Mouse (Mus musculus) cerebellum, postnatal 4 days (tissue): ENCODE measurements around the gene Glis3.

Experiments used
- DNase-seq, 2 experiments: peaks; one replicate each; pipeline ENCODE4 v3.0.0; 2022; ENCODE audit warnings: low spot score in 2 of 2, mixed read lengths in 1 of 2

Gene Glis3

DNA sequence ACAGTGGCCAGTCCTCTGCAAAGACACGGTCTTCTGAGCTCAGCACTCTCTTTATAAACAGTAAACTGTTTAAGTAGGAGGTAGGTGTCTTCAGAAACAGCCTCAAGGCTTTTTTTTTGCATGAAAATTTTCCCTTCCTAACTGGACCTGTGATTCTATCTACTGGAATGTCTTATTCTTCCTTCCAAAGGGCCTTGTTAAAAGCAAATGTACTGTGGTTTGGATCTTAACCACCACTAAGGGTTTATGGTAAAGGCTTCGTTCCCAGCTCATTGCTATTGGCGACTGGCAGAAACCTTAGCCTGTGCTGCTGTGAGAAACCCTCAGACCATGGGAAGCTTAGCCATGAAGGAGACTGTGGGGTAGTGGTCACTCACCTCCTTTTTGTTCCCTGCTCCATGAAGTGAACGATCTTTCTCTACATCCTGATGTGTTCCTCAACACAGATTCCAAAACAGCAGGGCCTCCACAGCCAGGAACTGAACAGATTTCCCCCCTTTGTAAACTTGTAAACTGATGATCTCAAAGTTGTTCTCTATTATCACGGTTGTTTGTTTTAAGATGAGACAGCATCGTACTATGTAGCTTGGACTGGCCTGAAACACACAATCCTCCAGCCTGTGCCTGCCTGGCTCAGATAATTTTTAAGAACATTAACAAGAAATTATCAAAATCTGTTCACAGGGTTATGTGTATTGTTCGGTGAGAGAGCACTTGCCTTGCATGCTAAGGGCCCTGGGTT is 88.0 kb downstream of the Glis3 start:
- DNase-seq: no peak

DNA sequence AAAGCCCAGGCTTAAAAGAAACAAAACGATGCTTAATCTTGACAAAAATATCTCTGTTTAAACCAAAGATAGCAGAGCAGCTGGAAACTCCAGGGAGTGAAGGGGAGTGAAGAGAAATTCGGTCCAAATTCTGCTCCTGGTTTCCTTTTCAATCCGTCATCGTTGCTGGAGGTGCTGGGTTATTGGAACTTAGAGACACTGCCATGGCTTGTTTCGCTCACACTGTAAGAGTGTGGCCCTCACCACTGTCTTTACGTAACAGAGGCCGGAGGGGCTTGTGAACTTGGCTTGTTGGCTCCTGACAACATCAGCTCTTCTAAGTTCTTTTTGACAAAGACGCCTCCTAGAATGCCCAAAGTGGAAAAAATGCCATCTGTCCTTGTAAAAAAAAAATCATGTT is 99.4 kb downstream of the Glis3 start:
- DNase-seq: no peak

DNA sequence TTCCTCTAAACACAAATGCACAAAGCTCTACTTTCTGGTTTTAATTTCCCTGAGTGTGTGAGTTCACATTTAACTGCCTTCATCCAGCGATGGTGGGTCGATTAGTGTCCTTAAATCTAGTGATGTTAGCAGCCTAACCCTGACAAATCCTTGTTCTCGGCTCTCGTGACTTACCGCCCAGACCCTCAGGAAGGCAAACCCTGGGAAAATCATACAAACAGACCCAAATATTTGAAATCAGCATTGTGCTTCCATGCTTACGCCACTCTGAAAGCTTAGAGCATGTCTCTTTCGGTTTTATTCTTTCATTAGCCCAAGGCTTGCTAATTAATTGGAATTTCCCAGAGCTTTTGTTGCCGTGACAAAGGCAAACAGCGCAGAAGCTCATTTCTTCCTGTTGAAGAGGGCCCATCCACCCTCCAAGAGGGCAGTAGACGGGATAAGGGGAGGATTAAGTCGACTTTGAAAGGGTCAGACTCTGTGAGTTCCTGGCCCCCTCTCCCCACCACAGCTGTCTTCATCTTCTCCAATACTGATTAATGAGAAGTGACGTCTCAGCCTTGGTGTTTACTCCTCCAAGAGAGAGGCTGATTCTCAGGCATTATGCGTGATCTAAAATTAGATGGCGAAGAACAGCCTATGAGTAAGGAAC is 100.0 kb downstream of the Glis3 start:
- DNase-seq: no peak

DNA sequence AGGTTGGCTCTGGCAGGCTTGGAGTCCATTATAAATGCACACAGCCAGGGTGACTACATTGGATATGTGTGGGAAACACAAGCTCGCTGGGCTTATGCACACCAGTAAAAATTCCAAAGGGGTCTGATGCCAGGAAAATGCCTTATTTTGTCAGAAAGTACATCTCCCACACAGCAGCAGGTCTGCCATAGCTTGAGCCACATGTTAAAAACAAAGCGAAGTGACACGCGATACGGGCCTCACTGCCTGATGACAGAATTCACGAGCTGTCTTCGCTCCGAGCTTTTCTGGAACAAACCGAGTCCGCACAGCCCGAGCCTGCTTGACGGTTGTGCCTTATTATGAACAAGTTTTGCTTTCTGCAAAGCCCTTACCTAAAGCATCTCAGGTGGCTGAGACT is 102.9 kb downstream of the Glis3 start:
- DNase-seq: no peak

DNA sequence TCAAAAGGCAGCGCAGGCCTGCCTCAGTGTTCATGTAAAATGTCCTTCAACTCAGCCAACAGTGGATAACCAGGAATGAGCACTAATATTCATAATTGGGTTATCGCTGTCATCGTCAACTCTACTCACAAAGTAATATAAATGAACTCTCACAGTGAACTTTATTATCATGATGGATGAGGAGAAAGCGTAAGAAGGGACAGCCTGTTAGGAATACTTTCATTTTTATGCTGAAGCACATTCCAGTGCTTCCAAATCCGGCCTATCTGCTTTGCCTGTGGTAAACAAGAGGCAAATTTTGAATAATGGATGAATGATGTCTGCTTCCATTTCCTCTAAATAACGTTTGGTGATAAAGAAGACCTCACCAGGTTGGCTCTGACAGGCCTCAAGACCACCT is 103.3 kb downstream of the Glis3 start:
- no peak for DNase-seq

DNA sequence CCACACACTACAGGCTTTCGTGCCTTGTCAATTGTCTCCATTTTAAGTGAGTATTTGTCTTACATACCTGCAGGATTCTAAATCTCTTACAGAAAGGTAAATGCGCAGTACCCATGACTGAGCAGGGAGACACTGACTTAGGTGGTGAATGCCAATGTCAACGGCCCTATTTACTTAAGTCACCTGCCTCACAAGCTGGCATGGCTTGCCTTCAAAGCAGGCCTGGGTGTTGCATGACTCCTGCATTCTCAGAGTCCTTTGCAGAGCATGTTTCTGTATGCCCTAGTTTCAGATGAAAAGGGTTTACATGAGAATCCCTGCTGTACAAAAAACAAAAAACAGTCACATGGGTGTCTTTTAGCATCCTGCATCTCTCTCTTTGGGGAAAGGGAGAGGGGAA is 106.2 kb downstream of the Glis3 start:
- DNase-seq: no peak

DNA sequence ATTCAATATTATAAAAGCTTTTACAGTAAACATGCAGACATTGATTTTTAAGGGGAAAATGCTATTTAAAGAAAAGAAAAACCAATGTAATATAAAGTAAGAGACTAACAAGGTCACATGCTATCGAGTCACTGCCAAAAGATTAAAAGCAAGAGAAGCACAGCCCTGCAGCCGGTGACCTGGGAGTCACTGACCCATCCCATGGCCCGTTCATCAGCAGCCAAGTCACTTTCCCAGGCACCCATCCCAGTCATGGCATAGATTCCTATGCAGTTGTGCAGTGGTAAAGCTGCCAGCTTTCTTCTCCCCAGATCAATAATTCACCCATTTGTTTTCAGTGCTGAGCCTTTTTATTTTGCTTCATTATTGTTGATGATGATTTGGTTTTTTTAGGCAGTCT is 110.0 kb downstream of the Glis3 start:
- no peak for DNase-seq

DNA sequence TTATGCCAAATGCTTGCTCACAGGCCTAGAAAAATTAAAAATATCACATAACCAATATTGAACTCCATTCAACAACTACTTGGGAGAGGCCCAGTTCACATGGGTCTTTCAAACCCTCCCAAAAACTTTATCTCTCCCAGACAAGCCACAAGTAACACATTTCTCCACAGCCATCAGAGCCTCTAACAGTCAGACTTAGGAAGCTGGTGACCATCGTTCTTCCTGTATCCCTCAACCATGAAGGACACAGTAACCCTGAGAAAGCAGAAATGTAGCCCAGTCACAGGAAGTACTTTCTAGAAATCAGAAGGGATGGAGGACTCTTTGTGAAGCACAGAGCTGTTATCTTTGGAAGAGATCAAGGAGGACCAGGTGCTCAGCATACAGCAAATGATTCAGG is 112.8 kb downstream of the Glis3 start:
- DNase-seq: no peak

DNA sequence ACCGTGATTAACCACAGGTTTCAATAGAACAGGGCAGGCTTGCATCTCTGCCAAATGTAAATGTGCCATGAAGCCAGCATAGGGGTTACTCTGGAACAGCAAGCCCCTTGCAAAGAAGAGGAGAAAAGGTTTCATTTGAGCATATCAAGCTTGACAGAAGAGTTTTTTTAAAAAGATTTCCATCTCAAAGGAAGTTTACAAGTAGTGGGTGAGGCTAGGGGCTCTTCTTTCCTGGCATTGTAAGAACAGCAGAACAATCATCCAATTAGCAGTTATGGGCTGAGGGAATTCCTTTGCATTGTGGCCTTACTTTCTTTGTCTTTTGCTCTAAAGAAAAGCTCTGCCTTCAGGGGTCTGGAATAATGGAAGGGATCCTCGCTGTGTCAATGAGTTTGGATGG is 113.3 kb downstream of the Glis3 start:
- no peak for DNase-seq

DNA sequence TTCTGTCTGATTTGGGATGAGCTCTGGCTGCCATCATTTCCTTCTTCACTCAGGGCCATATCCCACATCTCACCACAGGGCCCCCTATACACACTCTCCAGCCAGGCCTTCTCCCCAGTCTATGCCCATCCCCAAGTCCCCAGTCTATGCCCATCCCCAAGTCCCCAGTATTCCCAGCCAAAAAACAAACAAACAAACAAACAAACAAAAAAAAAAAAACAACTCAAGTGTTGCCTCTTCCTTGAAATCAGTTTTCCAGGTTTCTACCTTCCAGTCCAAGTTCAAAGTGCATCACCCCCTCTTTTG is 118.2 kb downstream of the Glis3 start:
- no peak for DNase-seq

DNA sequence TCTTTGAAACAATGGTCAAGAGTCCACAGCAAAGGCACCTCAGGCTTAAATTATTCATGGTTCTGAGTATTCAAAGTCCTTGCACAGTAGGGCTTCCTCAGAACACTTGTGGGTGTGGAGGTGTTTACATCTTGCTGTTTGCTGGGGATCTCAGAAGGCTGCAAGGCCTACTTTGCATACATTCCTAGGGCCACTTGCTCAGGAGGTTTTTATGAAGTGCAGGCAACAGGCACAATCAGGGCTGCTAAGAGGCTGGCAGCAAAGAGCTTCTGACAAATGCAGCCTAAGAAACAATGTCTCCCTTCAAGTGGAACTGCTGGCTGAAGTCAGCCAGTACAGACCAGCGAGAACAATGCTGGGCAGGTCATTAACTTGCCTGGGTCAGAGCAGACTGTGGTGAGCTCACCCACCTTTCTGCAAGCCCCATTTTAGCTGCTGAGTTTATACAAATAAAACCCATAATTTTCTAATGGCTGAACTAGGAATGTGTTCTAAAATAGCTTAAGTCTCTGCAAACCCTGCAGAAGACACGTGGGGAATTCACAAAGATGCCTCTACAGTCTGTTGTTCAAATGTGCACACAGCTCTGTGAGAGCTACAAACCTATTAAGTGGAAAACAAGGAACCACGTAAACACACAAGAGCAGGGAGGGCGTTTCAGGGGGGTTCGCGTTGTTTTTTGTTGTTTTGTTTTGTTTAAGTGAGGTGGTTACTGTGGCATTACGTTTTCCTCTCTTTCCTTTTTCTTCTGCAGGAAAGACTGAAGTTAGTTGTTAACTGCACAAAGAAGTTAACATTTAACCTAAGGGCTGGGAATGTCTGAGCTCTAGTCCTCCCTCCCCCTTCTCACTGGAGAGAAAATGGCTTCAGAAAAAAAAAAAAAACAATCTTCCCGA is 118.8 kb downstream of the Glis3 start:
- DNase-seq: no peak

DNA sequence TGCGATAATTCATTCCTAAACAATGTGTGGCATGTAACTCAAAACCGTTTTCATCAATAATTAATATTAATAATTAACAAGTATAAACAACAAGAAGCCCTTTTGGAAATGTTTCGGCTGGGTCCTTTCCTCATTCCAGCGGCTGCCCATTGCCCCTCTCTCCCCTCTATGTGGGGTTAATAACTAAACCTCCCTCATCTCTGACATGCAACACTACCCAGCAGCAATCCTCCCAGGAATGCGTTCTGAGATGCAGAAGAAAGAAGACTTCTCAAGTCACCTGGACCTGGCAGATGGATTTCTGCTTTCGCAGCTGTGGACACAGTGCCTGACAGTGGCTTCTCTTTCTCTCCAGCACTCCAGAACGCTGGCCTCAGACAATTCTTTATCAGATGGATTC is 120.0 kb downstream of the Glis3 start:
- DNase-seq: no peak

DNA sequence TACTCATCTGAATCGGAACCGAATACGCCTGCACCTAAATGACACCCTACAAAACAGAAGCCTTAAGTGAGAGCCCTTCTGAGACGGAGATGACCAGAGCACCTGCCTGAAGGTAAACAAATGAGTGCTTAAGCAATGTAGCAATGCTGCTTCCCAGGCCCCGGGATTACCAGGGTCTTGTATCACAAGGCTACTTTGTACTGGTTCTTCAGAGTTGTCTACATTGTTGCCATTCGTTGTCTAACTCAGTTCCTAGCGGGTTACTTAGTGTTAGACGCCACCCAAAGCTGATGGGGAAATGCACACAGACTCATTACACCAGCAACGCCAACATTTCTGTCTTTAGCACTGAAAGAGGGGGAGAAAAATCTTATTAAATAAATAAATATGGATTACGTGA is 120.5 kb downstream of the Glis3 start:
- no peak for DNase-seq

DNA sequence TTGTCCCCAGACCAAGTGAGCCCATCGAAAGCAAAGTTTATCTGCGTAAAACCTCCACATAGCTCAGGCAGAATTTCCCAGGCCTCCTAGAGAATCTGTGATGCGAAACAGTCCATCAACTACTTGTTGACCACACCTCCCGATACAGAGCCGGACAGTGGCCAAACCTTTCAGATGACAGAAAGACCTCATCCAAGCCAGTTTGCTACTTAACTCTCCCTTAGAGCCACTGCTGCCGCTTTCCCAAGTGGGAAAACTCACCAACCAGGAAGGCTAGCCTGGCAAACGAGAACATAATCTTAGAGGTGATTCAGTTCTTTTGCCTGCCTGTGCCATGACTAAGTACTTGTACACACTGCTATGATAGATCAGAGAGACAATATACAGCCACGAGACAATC is 121.2 kb downstream of the Glis3 start:
- DNase-seq: no peak

DNA sequence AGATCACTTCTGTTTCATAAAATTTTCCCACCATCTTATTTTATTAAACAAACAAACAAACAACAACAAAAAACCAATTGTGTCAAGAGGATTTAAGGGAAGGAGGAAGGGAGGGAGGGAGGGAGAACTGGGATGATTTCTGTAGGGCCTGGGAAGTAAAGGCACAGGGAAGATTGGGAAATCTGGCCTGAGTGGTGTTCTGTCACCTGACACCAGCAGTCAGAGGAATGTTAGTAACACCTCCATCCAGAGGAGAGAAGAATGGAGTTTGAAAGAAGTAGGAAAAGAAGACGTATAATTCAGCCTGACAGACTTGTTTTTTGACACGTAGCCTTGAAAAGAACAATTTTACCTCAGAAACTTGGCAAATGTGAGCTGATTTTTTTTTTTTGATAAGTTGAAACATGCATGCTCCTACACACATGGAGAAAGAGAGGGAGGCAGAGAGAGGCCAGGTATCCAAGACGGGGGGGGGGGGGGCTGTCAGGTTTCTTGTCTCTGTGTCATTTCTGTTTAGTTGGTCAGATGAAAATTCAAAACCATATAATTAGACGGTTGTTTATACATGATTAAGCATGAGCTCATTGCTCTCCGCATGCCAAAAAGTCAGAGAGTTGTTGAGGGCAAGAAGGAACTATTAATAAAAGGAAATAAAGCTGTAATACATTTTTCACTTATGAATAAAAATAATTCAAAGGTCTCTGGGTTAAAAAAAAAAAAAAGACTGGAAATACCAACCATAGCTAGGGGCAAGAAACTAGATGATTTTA is 122.1 kb downstream of the Glis3 start:
- DNase-seq: no peak

DNA sequence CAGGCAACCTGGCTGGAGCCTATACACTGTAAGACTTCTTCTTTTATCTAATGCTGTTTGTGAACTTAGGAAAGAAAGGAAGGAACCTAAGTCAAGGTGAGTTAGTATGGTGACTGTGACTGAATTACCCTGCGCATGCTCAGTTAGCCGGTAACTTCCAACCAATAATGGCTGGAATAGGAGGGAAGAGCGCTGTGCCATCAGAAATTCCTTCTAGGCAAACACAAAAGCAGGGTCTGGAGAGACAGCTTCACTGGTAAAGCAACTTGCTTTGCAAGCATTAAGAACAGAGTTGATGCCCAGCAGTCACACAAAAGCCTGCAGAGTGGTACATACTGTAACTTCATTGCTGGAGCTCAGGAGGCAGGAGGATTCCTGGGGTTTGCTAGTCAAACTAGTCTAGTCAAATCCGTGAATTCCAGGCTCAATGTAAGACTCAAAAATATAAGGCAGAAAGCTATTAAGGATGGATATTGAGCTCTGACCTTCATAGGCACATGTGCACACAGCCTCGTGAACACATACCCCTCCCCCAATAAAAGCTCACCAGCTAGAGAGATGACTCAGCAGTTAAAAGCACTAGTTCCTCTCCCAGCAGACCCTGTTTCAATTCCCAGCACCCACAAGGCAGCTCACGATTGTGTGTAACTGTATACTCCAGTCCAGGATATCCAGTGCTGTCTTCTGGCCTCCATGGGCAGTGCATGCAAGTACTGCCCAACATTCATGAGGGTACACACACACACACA is 124.5 kb downstream of the Glis3 start:
- no peak for DNase-seq

DNA sequence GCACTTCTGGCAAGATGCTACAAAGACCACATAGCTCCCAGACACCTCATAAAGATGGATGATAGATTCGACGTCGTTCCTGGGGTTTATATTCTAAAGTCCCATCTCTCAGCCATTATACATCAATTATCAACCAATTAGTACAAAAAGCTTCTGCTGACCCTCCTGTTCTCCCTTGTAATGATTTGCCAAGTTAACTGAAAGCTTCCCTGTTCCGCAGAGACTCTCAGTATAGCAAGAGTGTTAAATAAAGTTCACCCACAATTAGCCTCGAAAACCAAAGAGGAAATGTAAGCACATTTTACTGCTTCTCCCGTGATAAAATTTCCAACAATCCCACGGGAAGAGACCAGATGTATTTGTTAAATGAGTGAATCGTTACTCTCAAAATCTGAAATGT is 129.3 kb downstream of the Glis3 start:
- no peak for DNase-seq

DNA sequence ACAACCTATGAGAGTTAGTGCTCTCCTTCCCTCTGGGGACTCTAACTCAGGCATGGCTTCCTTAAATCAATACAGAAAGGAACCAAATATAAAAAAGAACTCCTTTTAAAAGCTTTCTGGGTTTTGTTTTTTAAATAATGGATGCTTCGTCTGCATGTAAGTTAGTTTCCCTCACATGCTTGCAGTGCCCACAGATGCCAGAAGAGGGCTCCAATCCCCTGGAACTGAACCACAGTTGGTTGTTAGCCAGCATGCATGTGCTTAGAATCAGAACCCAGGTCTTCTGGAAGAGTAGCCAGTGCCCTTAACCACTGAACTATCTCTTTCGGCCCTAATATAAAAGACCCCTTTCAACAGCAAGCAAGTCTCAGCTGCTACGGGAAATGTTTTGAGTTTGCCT is 132.9 kb downstream of the Glis3 start:
- DNase-seq: no peak

DNA sequence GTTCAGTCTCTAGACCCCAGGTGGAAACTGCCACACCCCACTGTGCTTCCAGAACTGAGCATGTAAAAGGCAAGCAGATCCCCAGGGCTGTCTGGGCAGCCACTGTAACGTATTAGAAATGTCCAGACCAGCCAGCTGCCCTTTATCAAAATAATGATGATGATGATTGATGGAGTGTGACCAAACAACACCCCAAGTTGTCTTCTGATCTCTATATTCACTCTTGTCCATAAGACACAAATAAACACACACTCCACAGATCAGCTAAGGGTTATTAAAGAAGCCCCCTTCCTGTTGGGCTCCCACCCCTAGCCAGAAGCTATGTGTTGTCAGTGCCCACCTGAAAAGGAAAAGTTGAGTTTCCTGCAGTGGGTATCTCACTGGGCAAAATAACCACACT is 134.4 kb downstream of the Glis3 start:
- no peak for DNase-seq

DNA sequence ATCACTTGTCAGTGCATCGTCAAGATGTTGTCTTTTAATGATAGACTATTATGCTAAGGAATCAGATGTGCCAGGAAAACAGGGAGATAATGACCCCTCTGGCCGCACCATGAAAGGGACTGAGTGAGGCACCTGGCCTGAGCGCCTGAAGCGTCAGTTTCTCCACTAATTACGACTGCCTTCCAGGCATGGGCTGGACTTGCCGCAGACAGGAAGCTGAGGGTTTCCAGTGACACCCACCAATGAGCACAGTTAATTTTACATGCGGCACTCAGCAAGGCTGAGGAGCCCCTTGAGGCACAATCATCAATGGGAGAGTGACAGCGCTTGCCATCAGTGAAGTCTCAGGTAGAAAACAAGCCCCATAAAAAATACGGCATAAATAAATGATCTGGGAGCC is 141.1 kb downstream of the Glis3 start:
- DNase-seq: no peak

DNA sequence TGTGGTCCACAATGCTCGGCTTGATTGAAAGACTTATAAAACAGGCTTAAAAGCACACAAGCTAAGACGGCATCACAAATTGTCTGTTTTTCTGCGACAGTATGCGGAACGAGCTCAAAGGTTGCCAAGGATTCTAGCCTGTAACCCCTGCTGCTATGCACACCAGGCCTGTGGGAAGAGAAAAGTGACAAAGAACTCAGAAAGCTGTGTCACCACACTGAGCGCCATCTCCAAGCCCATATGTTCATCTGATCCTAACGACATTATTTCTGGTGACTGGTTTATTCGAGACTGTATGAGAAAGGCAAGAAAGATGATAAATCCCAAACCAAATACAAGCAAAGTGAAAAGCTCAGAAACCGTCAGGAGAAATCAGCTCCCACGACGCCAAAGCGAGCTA is 144.9 kb downstream of the Glis3 start:
- no peak for DNase-seq

DNA sequence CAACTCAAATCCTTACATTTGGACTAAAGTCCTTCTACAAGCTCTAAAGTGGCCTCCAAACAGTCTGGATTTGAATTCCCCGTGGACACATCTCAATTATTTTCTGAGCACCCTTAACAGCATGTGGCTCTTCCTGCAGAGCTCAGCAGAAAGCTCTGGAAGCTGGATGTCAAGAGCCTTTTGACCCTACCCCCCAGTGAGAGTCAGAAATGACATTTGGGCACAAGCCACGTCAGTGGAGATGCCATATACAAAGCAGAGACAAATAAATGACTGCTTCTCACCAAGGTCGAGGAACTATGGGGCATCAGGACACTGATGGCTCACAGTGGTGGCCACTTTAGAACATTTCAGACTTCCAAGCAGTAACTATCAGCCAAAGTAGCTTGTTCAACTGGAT is 146.3 kb downstream of the Glis3 start:
- DNase-seq: no peak
